Mouse (Mus musculus): ENCODE results near the gene Olfr1226. TPM values are rescaled to one million over a fixed set of nuclear protein-coding genes. Genes with fewer than 3 reads are reported as not detected.
"Not testable (repeated sequence)": the region's sequence is repeated elsewhere in the genome, so short reads cannot be mapped to it uniquely, and the experiment has no call there.

Gene Olfr1226
- not detected in 2 replicates for polyA plus RNA-seq (2014; fragmentation: Nextera tagmentation; extraction: Ambion mirVana)

GRCm38 (mm10) chr2:89199948-89200347, at the start of gene Olfr1226:
TSS of gene Olfr1226 (minus strand) at chr2:89200048.
- 53% methylated on average over 2 of the region's 2 CpGs for WGBS
- no peak for DNase-seq
- H3K4me1 ChIP-seq (ENCODE audit: insufficient read depth), result no peaks in the 10 kb centered on the region
- no peak within 1 kb of the TSS for H3K27ac ChIP-seq (ENCODE audit: low read depth)
- H3K36me3 ChIP-seq (ENCODE audit: insufficient read depth), result no peaks in the 10 kb centered on the region
- H3K4me3 ChIP-seq (ENCODE audit: low read depth, low read length), result no peak within 1 kb of the TSS
- H3K9ac ChIP-seq, result no peak within 1 kb of the TSS
- no peaks in the 10 kb centered on the region for H3K27me3 ChIP-seq (ENCODE audit: insufficient read depth, low read length)
- H3K4me2 ChIP-seq, result no peak within 1 kb of the TSS
- H3K9me3 ChIP-seq (ENCODE audit: low read depth, low read length), result no peaks in the 10 kb centered on the region
- TF ChIP-seq CTCF (IDR thresholded peaks at IDR 0.05; ENCODE audit: low read depth), result no peak
- ATAC-seq (ENCODE audit: insufficient read depth), result no peak

DNA sequence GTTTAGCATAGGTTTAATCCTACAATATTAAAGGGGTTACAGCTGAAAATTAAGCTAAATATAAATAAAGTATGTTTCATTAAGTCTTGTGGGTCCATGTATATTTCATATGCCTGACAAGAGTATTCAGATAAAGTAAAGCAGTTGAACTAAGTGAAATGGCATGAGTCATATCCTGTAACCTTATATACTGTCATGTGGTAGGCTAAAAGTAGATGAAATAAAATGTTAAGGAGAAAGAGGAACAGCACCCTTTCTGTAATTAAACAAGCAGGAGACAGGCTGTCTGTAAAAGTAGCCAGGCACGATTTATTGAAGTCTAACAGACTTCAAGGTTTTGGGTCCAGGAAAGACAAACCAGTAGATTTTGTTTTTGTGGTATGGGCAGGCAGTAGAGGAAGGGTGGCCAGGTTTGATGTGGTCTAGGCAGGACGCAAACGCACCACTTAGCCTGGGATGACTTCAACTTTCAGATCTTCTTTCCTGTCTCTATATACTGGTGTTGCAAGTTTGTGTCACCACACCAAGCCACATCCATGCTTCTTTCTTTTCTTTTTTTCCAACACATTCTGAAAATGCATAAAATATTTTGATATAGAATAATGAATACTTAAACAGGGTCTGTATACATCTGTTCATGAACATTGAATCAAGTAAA, 3.4 kb downstream of the Olfr1226 start:
- H3K27ac ChIP-seq (ENCODE audit: low read depth), result no peak overlapping the region
- H3K4me2 ChIP-seq, result no peak overlapping the region
- no peak overlapping the region for H3K9ac ChIP-seq
- TF ChIP-seq CTCF (IDR thresholded peaks at IDR 0.05; ENCODE audit: low read depth), result no peak
- no peaks in the 10 kb centered on the region for H3K27me3 ChIP-seq (ENCODE audit: insufficient read depth, low read length)
- 83% methylated on average over 3 of the region's 3 CpGs for WGBS
- no peak for ATAC-seq (ENCODE audit: insufficient read depth)
- H3K36me3 ChIP-seq (ENCODE audit: insufficient read depth), result no peaks in the 10 kb centered on the region
- no peak for DNase-seq
- H3K4me1 ChIP-seq (ENCODE audit: insufficient read depth), result no peaks in the 10 kb centered on the region
- H3K9me3 ChIP-seq (ENCODE audit: low read depth, low read length), result no peaks in the 10 kb centered on the region
- H3K4me3 ChIP-seq (ENCODE audit: low read depth, low read length), result no peak overlapping the region

DNA sequence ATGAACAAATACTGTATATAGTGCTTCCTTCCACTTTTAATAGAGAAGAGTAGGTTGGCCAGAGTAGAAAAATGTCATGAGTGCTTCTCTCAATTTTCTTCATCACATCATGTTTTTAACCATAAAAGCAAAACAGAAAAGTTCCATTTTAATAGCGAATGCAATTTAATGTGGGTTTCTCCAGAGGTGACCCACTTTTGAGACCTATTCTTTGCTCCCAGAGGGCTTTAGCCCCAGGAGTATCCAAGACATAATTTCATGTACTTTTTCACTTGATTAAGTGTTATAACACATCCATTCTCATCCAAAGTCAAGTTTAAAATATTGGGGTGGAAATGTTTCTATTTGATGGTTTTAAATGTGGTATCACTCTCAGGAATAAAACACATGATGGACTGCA, 25.3 kb downstream of the Olfr1226 start, which contains the start of gene Olfr1225:
Gene Olfr1225, minus strand, starts transcription at position 101 of the 400 bp plus-strand sequence.
- Histone ChIP-seq H3K36me3 (ENCODE audit: insufficient read depth) (no peaks in the 10 kb centered on the region), H3K4me3 (ENCODE audit: low read depth, low read length) (no peak within 1 kb of the TSS), H3K9ac (no peak within 1 kb of the TSS), H3K4me1 (ENCODE audit: insufficient read depth) (no peaks in the 10 kb centered on the region), H3K27me3 (ENCODE audit: insufficient read depth, low read length) (no peaks in the 10 kb centered on the region), H3K9me3 (ENCODE audit: low read depth, low read length) (no peaks in the 10 kb centered on the region), H3K27ac (ENCODE audit: low read depth) (no peak within 1 kb of the TSS), H3K4me2 (no peak within 1 kb of the TSS)
- DNase-seq (no peak), ATAC-seq (ENCODE audit: insufficient read depth) (no peak)
- TF ChIP-seq CTCF (IDR thresholded peaks at IDR 0.05; ENCODE audit: low read depth), result no peak
- 89% methylated on average over 1 of the region's 1 CpGs for WGBS

GRCm38 (mm10) chr2:89164711-89165110, 35.1 kb downstream of the Olfr1226 start:
- DNase-seq; H3K4me3 ChIP-seq (ENCODE audit: low read depth, low read length); ATAC-seq (ENCODE audit: insufficient read depth); H3K4me2 ChIP-seq; H3K27me3 ChIP-seq (ENCODE audit: insufficient read depth, low read length); H3K36me3 ChIP-seq (ENCODE audit: insufficient read depth); H3K9me3 ChIP-seq (ENCODE audit: low read depth, low read length); H3K4me1 ChIP-seq (ENCODE audit: insufficient read depth); H3K9ac ChIP-seq; H3K27ac ChIP-seq (ENCODE audit: low read depth): not testable (repeated sequence)
- 87% methylated on average over 4 of the region's 4 CpGs for WGBS

DNA sequence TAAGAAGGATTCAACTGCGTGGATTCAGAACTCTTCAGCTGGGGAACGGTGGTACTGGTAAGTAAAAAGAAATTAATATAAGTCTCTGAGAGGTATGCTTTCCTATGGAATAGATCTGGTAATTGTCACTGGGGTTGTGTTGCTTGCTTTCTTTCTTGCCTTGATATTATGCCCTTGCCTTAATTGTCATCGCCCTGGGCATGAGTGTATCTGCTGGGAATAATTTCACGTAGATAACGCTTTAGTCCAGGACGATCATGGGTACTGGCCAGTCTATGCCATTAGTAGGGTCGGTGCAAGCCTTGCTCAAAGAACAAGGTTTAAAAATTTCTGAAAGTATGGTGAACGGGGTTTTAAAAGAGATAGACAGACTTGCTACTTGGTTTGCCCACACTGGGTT, 35.9 kb downstream of the Olfr1226 start, which contains the start of gene Olfr1224-ps1:
Gene Olfr1224-ps1, minus strand, starts transcription at position 101 of the 400 bp plus-strand sequence.
- H3K4me1 ChIP-seq (ENCODE audit: insufficient read depth); H3K27ac ChIP-seq (ENCODE audit: low read depth); H3K4me2 ChIP-seq; H3K4me3 ChIP-seq (ENCODE audit: low read depth, low read length); ATAC-seq (ENCODE audit: insufficient read depth); H3K9ac ChIP-seq; H3K27me3 ChIP-seq (ENCODE audit: insufficient read depth, low read length); H3K36me3 ChIP-seq (ENCODE audit: insufficient read depth); DNase-seq; H3K9me3 ChIP-seq (ENCODE audit: low read depth, low read length): not testable (repeated sequence)
- 93% methylated on average over 8 of the region's 8 CpGs for WGBS

GRCm38 (mm10) chr2:89151460-89151859, 48.4 kb downstream of the Olfr1226 start, which contains the start of gene Olfr1223:
TSS of gene Olfr1223 (minus strand) at chr2:89151560.
- Histone ChIP-seq H3K27me3 (ENCODE audit: insufficient read depth, low read length) (no peaks in the 10 kb centered on the region), H3K9me3 (ENCODE audit: low read depth, low read length) (no peaks in the 10 kb centered on the region), H3K4me3 (ENCODE audit: low read depth, low read length) (no peak within 1 kb of the TSS), H3K4me2 (no peak within 1 kb of the TSS), H3K27ac (ENCODE audit: low read depth) (no peak within 1 kb of the TSS), H3K4me1 (ENCODE audit: insufficient read depth) (no peaks in the 10 kb centered on the region), H3K9ac (no peak within 1 kb of the TSS), H3K36me3 (ENCODE audit: insufficient read depth) (no peaks in the 10 kb centered on the region)
- ATAC-seq (ENCODE audit: insufficient read depth) (no peak), DNase-seq (no peak)
- 67% methylated on average over 1 of the region's 1 CpGs for WGBS
- no peak for TF ChIP-seq CTCF (IDR thresholded peaks at IDR 0.05; ENCODE audit: low read depth)

Other genes starting within 250 kb of the Olfr1226 start
- gene Olfr1212, start 246.1 kb downstream of the Olfr1226 start, polyA plus RNA-seq (2014; fragmentation: Nextera tagmentation; extraction: Ambion mirVana), result not detected in 2 replicates
- gene Gm13762, start 219.8 kb downstream of the Olfr1226 start, polyA plus RNA-seq (2014; fragmentation: Nextera tagmentation; extraction: Ambion mirVana), result not detected in 2 replicates
- not detected in 2 replicates for gene Olfr1214, start 207.4 kb downstream of the Olfr1226 start, polyA plus RNA-seq (2014; fragmentation: Nextera tagmentation; extraction: Ambion mirVana)
- gene Olfr1215, start 193.1 kb downstream of the Olfr1226 start, polyA plus RNA-seq (2014; fragmentation: Nextera tagmentation; extraction: Ambion mirVana), result not detected in 2 replicates
- not detected in 2 replicates for gene Olfr1216, start 181.7 kb downstream of the Olfr1226 start, polyA plus RNA-seq (2014; fragmentation: Nextera tagmentation; extraction: Ambion mirVana)
- not detected in 2 replicates for gene Olfr1217, start 168.0 kb downstream of the Olfr1226 start, polyA plus RNA-seq (2014; fragmentation: Nextera tagmentation; extraction: Ambion mirVana)
- gene Olfr1218, start 138.9 kb downstream of the Olfr1226 start, polyA plus RNA-seq (2014; fragmentation: Nextera tagmentation; extraction: Ambion mirVana), result not detected in 2 replicates
- gene Olfr1219, start 116.5 kb downstream of the Olfr1226 start, polyA plus RNA-seq (2014; fragmentation: Nextera tagmentation; extraction: Ambion mirVana), result not detected in 2 replicates
- not detected in 2 replicates for gene Olfr1220, start 93.2 kb downstream of the Olfr1226 start, polyA plus RNA-seq (2014; fragmentation: Nextera tagmentation; extraction: Ambion mirVana)
- gene Olfr1221, start 82.8 kb downstream of the Olfr1226 start, polyA plus RNA-seq (2014; fragmentation: Nextera tagmentation; extraction: Ambion mirVana), result not detected in 2 replicates
- gene Olfr1222, start 67.0 kb downstream of the Olfr1226 start, polyA plus RNA-seq (2014; fragmentation: Nextera tagmentation; extraction: Ambion mirVana), result not detected in 2 replicates
- gene Olfr1223, start 48.5 kb downstream of the Olfr1226 start, polyA plus RNA-seq (2014; fragmentation: Nextera tagmentation; extraction: Ambion mirVana), result not detected in 2 replicates
- not detected in 2 replicates for gene Olfr1224-ps1, start 36.0 kb downstream of the Olfr1226 start, polyA plus RNA-seq (2014; fragmentation: Nextera tagmentation; extraction: Ambion mirVana)
- gene Olfr1225, start 25.4 kb downstream of the Olfr1226 start, polyA plus RNA-seq (2014; fragmentation: Nextera tagmentation; extraction: Ambion mirVana), result not detected in 2 replicates
- not detected in 2 replicates for gene Olfr1228, start 54.0 kb upstream of the Olfr1226 start, polyA plus RNA-seq (2014; fragmentation: Nextera tagmentation; extraction: Ambion mirVana)
- gene Olfr1229, start 88.0 kb upstream of the Olfr1226 start, polyA plus RNA-seq (2014; fragmentation: Nextera tagmentation; extraction: Ambion mirVana), result not detected in 2 replicates
- not detected in 2 replicates for gene Olfr1230, start 97.2 kb upstream of the Olfr1226 start, polyA plus RNA-seq (2014; fragmentation: Nextera tagmentation; extraction: Ambion mirVana)
- gene Olfr1231, start 107.0 kb upstream of the Olfr1226 start, polyA plus RNA-seq (2014; fragmentation: Nextera tagmentation; extraction: Ambion mirVana), result not detected in 2 replicates
- not detected in 2 replicates for gene Olfr1232, start 129.6 kb upstream of the Olfr1226 start, polyA plus RNA-seq (2014; fragmentation: Nextera tagmentation; extraction: Ambion mirVana)
- not detected in 2 replicates for gene Olfr1233, start 142.3 kb upstream of the Olfr1226 start, polyA plus RNA-seq (2014; fragmentation: Nextera tagmentation; extraction: Ambion mirVana)
- gene Olfr1234, start 164.8 kb upstream of the Olfr1226 start, polyA plus RNA-seq (2014; fragmentation: Nextera tagmentation; extraction: Ambion mirVana), result not detected in 2 replicates
- not detected in 2 replicates for gene Olfr1238, start 209.6 kb upstream of the Olfr1226 start, polyA plus RNA-seq (2014; fragmentation: Nextera tagmentation; extraction: Ambion mirVana)
- not detected in 2 replicates for gene Olfr1239, start 220.4 kb upstream of the Olfr1226 start, polyA plus RNA-seq (2014; fragmentation: Nextera tagmentation; extraction: Ambion mirVana)
- not detected in 2 replicates for gene Olfr1240, start 243.0 kb upstream of the Olfr1226 start, polyA plus RNA-seq (2014; fragmentation: Nextera tagmentation; extraction: Ambion mirVana)

All from lung, embryonic 14.5 days (tissue).